Mouse (Mus musculus) limb, embryonic 14.5 days (tissue): ENCODE measurements around the gene Snx29. TPM values are rescaled to one million over a fixed set of nuclear protein-coding genes. Genes with fewer than 3 reads are reported as not detected.

Source experiments
- ATAC-seq: fragments of 200-750 bp; cut with Nextera tagmentation; 2 replicates; pipeline ENCODE4 v1.8.0; 2017; ENCODE audit warnings: low read depth, moderate number of reproducible peaks, moderate TSS enrichment; ENCODE audit not compliant: low FRiP score
- DNase-seq: peaks from one replicate; pipeline ENCODE4 v3.0.0-alpha.2; 2015; ENCODE audit warnings: low spot score
- H3K27ac ChIP-seq: fragments of 300-500 bp; sonication (generic); replicated peaks from 2 replicates; pipeline ENCODE4 v1.5.1; 2014; ENCODE audit warnings: low read depth, mild to moderate bottlenecking, low read length, moderate library complexity, mixed read lengths
- H3K27me3 ChIP-seq: fragments of 300-500 bp; sonication (generic); 2 replicates; pipeline ENCODE4 v1.6.1; 2014; ENCODE audit warnings: low read length, mixed read lengths; ENCODE audit not compliant: control insufficient read depth, insufficient read depth
- H3K36me3 ChIP-seq: fragments of 300-500 bp; sonication (generic); 2 replicates; pipeline ENCODE4 v1.6.1; 2014; ENCODE audit warnings: mild to moderate bottlenecking, low read length, moderate library complexity, mixed read lengths; ENCODE audit not compliant: control insufficient read depth, insufficient read depth
- H3K4me1 ChIP-seq: fragments of 300-500 bp; sonication (generic); 2 replicates; pipeline ENCODE4 v1.6.1; 2014; ENCODE audit warnings: antibody characterized with exemption, low read length, mixed read lengths; ENCODE audit not compliant: control insufficient read depth, insufficient read depth
- H3K4me2 ChIP-seq: fragments of 300-500 bp; sonication (generic); replicated peaks from 2 replicates; pipeline ENCODE4 v1.6.1; 2014; ENCODE audit warnings: low read depth, mild to moderate bottlenecking, low read length, moderate library complexity; ENCODE audit not compliant: severe bottlenecking
- H3K4me3 ChIP-seq: fragments of 300-500 bp; sonication (generic); replicated peaks from 2 replicates; pipeline ENCODE4 v1.5.1; 2014; ENCODE audit warnings: low read length
- H3K9ac ChIP-seq: fragments of 300-500 bp; sonication (generic); 2 replicates; pipeline ENCODE4 v1.6.1; 2014; ENCODE audit warnings: mild to moderate bottlenecking, low read depth, low read length, moderate library complexity; ENCODE audit not compliant: severe bottlenecking
- H3K9me3 ChIP-seq: fragments of 300-500 bp; sonication (generic); 2 replicates; pipeline ENCODE4 v1.6.1; 2016; ENCODE audit warnings: low read length; ENCODE audit not compliant: control insufficient read depth
- POLR2A ChIP-seq: fragments of 200-500 bp; IDR thresholded peaks from 2 replicates; pipeline ENCODE4 v1.8.0; 2012; ENCODE audit warnings: inconsistent platforms, mild to moderate bottlenecking, moderate library complexity, borderline replicate concordance; ENCODE audit not compliant: insufficient read depth, insufficient read length; ENCODE audit errors: extremely low read depth
- WGBS: fragments of 180-500 bp; shearing (Covaris S2); extraction: QIAGEN DNeasy Blood & Tissue Kit; methylation state at CpG from one replicate; pipeline ENCODE4 v1.1.7; 2014; 5-methylcytosine and 5-hydroxymethylcytosine counted together
- polyA plus RNA-seq, 2 experiments: library from polyadenylated mRNA; depleted of rRNA in 1 of 2; stranded (reverse) in 1 of 2; unstranded in 1 of 2; fragments of >200 nt; fragmentation: Nextera tagmentation in 1 of 2; extraction: Ambion mirVana in 1 of 2; gene quantifications; 2 replicates each; pipeline versions ENCODE4 v1.2.1 to v1.2.3; 2012 to 2014

Gene Snx29
- polyA plus RNA-seq, 2 experiments = 4.9 to 9.3 TPM

DNA sequence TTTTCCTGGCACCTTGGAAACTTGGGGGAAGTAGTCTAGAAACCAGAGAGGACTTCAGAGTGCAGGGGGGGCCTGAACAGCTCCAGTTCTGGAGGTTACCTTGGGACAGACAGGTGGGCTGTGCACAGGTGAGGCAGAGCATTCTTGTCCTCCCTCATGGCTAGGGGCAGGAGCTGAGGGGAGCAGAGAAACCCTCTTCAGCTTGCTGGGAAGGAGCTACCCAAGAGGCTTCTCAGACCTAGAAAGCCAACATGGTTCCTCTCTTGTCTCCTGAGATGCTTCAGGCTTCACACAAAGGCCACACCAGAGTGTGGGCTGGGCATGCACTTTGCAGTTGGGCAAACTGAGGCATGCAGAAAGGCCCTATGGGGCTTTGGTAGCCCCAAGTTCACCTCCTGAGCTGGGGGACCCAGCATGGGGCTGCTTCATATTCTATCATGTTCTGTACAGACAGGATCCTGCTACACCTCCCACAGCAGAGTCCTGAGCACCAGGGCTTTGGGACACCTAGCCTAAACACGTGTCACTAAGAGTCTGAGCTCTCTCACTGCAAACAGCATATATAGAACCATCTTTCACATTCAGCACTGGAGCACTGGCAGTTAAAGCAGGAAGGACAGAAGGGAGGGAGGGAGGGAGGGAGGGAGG, 434.0 kb downstream of the Snx29 start:
- Histone ChIP-seq H3K4me3 (no peak overlapping the region), H3K9me3 (no peaks in the 10 kb centered on the region), H3K27ac (no peak overlapping the region), H3K9ac (no peak overlapping the region), H3K4me1 (no peaks in the 10 kb centered on the region), H3K36me3 (0 out of 2 replicates have a peak, but pooled peaks cover 6% of the 10 kb centered on the region), H3K27me3 (no peaks in the 10 kb centered on the region), H3K4me2 (no peak overlapping the region)
- ATAC-seq (no peak), DNase-seq (no peak)
- no peak for TF ChIP-seq POLR2A
- WGBS = 74% methylated on average over 1 of the region's 1 CpGs

GRCm38 (mm10) chr16:11757471-11757870, 434.8 kb downstream of the Snx29 start:
- Histone ChIP-seq H3K4me3 (no peak overlapping the region), H3K4me1 (no peaks in the 10 kb centered on the region), H3K36me3 (0 out of 2 replicates have a peak, but pooled peaks cover 6% of the 10 kb centered on the region), H3K27ac (no peak overlapping the region), H3K4me2 (no peak overlapping the region), H3K9me3 (no peaks in the 10 kb centered on the region), H3K9ac (no peak overlapping the region), H3K27me3 (no peaks in the 10 kb centered on the region)
- ATAC-seq (no peak), DNase-seq (no peak)
- no peak for TF ChIP-seq POLR2A
- 92% methylated on average over 8 of the region's 8 CpGs for WGBS

- no peak overlapping the region for H3K4me3 ChIP-seq
- H3K9ac ChIP-seq = no peak overlapping the region
- H3K36me3 ChIP-seq = 0 out of 2 replicates have a peak, but pooled peaks cover 6% of the 10 kb centered on the region
- H3K9me3 ChIP-seq = no peaks in the 10 kb centered on the region
- H3K4me2 ChIP-seq = no peak overlapping the region
- no peak overlapping the region for H3K27ac ChIP-seq
- no peaks in the 10 kb centered on the region for H3K27me3 ChIP-seq
- no peak for ATAC-seq
- 83% methylated on average over 7 of the region's 7 CpGs for WGBS
- no peak for TF ChIP-seq POLR2A
- no peaks in the 10 kb centered on the region for H3K4me1 ChIP-seq
- DNase-seq = no peak
Measured at GRCm38 (mm10) chr16:11757951-11758350, 435.2 kb downstream of the Snx29 start.

GRCm38 (mm10) chr16:11772318-11772717, 449.6 kb downstream of the Snx29 start:
- no peak overlapping the region for H3K4me2 ChIP-seq
- no peaks in the 10 kb centered on the region for H3K27me3 ChIP-seq
- 49% methylated on average over 2 of the region's 2 CpGs for WGBS
- DNase-seq (no peak), ATAC-seq (no peak)
- H3K4me1 ChIP-seq = no peaks in the 10 kb centered on the region
- no peak overlapping the region for H3K4me3 ChIP-seq
- H3K9me3 ChIP-seq = peaks cover 8% of the 10 kb centered on the region; the same call in 1 of the 2 replicates
- TF ChIP-seq POLR2A = no peak
- no peaks in the 10 kb centered on the region for H3K36me3 ChIP-seq
- no peak overlapping the region for H3K9ac ChIP-seq
- H3K27ac ChIP-seq = no peak overlapping the region

DNA sequence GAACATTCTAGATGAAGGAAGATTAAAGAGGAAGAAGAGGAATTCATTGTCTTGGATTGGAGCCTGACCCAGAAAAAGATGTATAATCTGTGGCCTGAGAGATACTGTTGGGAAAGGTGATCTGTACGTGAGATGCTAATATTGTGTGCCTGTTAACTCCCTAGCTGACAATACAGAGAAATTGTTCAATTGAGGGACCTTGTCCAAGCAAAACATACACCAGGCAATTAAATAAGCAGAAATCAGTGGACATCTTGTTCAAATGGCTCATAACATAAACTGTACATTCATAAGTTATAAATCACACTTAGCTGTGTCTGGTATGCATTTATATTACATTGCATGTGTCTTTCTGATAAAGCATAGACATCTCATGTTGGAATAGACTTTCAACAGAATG, 451.6 kb downstream of the Snx29 start:
- no peak for ATAC-seq
- 84% methylated on average over 1 of the region's 1 CpGs for WGBS
- H3K4me2 ChIP-seq = no peak overlapping the region
- no peak for DNase-seq
- H3K9me3 ChIP-seq = peaks cover 8% of the 10 kb centered on the region; the same call in 1 of the 2 replicates
- TF ChIP-seq POLR2A = no peak
- H3K4me1 ChIP-seq = no peaks in the 10 kb centered on the region
- H3K9ac ChIP-seq = no peak overlapping the region
- no peaks in the 10 kb centered on the region for H3K27me3 ChIP-seq
- H3K4me3 ChIP-seq = no peak overlapping the region
- no peak overlapping the region for H3K27ac ChIP-seq
- no peaks in the 10 kb centered on the region for H3K36me3 ChIP-seq
